Mouse (Mus musculus) testis, postnatal 14 days (tissue): ENCODE results near the gene Mctp1.

Experiments
- DNase-seq: peaks from one replicate; pipeline ENCODE4 v3.0.0; 2021; ENCODE audit warnings: low spot score

Gene Mctp1

GRCm38 (mm10) chr13:76620111-76620510 is 235.8 kb downstream of the Mctp1 start:
- DNase-seq, result no peak

- DNase-seq, result no peak
Measured at GRCm38 (mm10) chr13:76620525-76620924, 236.2 kb downstream of the Mctp1 start.

GRCm38 (mm10) chr13:76633707-76634106 is 249.4 kb downstream of the Mctp1 start:
- no peak for DNase-seq

GRCm38 (mm10) chr13:76638282-76638681 is 253.9 kb downstream of the Mctp1 start:
- no peak for DNase-seq

GRCm38 (mm10) chr13:76659523-76659922 is 275.2 kb downstream of the Mctp1 start:
- DNase-seq, result no peak

GRCm38 (mm10) chr13:76681286-76681685 is 297.0 kb downstream of the Mctp1 start:
- DNase-seq, result no peak

- DNase-seq, result no peak
Measured at GRCm38 (mm10) chr13:76689349-76689748, 305.0 kb downstream of the Mctp1 start.

GRCm38 (mm10) chr13:76690143-76690542 is 305.8 kb downstream of the Mctp1 start:
- DNase-seq, result no peak

- no peak for DNase-seq
Measured at GRCm38 (mm10) chr13:76690697-76691096, 306.4 kb downstream of the Mctp1 start.

- DNase-seq, result no peak
Measured at GRCm38 (mm10) chr13:76734013-76734412, 349.7 kb downstream of the Mctp1 start.

GRCm38 (mm10) chr13:76750663-76751429 is 366.5 kb downstream of the Mctp1 start:
- no peak for DNase-seq

- DNase-seq, result no peak
Measured at GRCm38 (mm10) chr13:76759832-76760490, 375.6 kb downstream of the Mctp1 start.

- DNase-seq, result no peak
Measured at GRCm38 (mm10) chr13:76799662-76800061, 415.3 kb downstream of the Mctp1 start.

- DNase-seq, result no peak
Measured at GRCm38 (mm10) chr13:76801126-76801632, 416.8 kb downstream of the Mctp1 start.

GRCm38 (mm10) chr13:76802051-76802728 is 417.9 kb downstream of the Mctp1 start:
- DNase-seq, result no peak

GRCm38 (mm10) chr13:76802926-76803325 is 418.6 kb downstream of the Mctp1 start:
- DNase-seq, result no peak

GRCm38 (mm10) chr13:76803799-76804198 is 419.5 kb downstream of the Mctp1 start:
- no peak for DNase-seq

GRCm38 (mm10) chr13:76808871-76809390 is 424.6 kb downstream of the Mctp1 start:
- DNase-seq, result no peak

GRCm38 (mm10) chr13:76809802-76810201 is 425.5 kb downstream of the Mctp1 start:
- DNase-seq, result no peak

- DNase-seq, result no peak
Measured at GRCm38 (mm10) chr13:76810496-76810939, 426.2 kb downstream of the Mctp1 start.

- no peak for DNase-seq
Measured at GRCm38 (mm10) chr13:76823083-76823482, 438.7 kb downstream of the Mctp1 start.

GRCm38 (mm10) chr13:76824932-76825694 is 440.8 kb downstream of the Mctp1 start:
- no peak for DNase-seq
